Mouse (Mus musculus): ENCODE measurements around the gene Slc6a5.

- no peak for TF ChIP-seq GATA1 (IDR thresholded peaks at IDR 0.05; ENCODE audit: borderline replicate concordance, low read length)
- no peak for TF ChIP-seq FLI1 (IDR thresholded peaks at IDR 0.05; ENCODE audit: low read length)
Measured at GRCm38 (mm10) chr7:49919494-49919893, 9.5 kb downstream of the Slc6a5 start.
